Mouse (Mus musculus) urinary bladder, postnatal 25 days (tissue): ENCODE measurements around the gene Noct.
"Not testable (repeated sequence)": the region's sequence is repeated elsewhere in the genome, so short reads cannot be mapped to it uniquely, and the experiment has no call there.

Source experiments
- DNase-seq: peaks from one replicate; pipeline ENCODE4 v3.0.0; 2022; ENCODE audit warnings: low spot score

Gene Noct

GRCm38 (mm10) chr3:51204897-51205296 lies 19.4 kb upstream of the Noct start:
- no peak for DNase-seq

GRCm38 (mm10) chr3:51206521-51206920 lies 17.7 kb upstream of the Noct start:
- DNase-seq: no peak

DNA sequence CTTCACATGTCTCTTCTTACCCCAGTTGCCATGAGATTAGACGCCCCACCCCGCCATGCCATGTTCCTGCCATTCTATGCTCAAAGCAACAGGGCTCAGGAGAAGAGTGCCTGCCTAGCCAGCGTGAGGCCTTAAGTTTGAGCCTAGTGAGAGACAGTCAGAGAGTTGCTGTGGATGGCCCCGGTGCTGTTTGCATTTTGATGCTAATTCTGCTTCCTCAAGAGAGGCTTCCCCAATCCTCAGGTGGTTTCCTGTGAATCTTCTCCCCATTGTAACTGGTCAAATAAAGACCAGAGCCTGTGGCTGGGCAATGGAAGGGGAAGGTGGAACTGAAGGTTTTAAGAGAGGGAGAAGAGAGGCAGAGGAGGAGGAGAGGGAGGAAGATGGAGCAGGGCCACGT lies 15.6 kb upstream of the Noct start:
- DNase-seq: no peak

GRCm38 (mm10) chr3:51209503-51210314 lies 14.5 kb upstream of the Noct start:
- no peak for DNase-seq

DNA sequence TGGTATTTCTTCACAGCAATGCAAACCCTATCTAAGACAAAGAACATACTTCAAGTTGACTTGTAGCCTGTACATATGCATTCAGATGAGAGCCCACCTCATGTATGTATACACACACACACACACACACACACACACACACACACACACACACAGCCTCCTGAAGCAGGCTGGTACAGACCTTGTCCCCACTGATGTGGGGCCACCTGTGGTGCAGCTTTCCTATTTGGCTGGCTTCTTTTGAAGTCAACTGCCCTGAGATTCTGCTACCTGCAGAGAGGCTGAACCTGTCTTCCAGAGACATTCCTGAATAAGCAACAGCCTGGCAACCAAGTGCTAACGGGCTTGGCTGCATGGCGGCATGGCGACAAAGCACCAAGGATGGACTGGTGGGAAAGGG lies 13.8 kb upstream of the Noct start:
- DNase-seq: no peak

- DNase-seq: no peak
Observed at GRCm38 (mm10) chr3:51213111-51213510, 11.1 kb upstream of the Noct start.

GRCm38 (mm10) chr3:51215681-51216080 lies 8.6 kb upstream of the Noct start:
- DNase-seq: no peak

DNA sequence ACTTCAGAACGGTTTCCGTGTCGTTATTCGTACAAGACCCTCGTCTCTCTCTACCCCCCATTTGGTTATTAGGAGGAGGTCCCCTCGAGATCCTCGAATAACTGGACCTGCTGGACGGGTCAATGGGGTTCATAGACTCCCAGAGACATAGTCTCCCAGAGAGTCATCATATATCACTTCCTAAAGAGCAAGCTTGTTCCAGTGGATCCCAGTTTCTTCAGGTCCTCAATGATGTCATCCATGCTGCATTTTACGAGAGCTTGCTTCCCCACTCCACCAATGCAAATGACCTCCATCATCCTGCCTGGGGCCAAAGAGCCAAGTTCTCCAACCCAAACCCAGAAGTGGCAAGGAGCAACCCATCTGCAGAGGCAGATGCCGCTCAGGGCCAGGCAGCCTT lies 7.9 kb upstream of the Noct start:
- DNase-seq: not testable (repeated sequence)

- DNase-seq: not testable (repeated sequence)
Observed at GRCm38 (mm10) chr3:51218385-51218784, 5.9 kb upstream of the Noct start.

DNA sequence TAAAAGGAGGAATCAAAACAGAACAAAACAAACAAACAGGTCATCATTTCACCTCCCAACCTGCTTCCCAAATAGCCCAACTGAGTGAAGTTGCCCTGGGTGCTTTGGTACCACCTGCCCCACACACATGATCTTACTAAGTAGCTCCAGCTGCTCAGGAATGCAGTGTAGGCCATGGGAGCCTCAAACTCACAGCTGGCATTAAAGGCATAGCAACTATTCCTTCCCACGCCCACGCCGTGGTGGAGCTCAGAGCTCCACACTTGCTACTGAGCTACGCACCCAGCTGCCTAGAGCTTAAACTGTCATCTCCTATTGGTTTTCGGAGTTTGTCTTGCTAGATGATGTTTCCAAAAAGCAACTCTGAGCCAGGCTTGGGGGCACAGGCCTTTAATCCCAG lies 5.0 kb upstream of the Noct start:
- DNase-seq: no peak

GRCm38 (mm10) chr3:51220846-51221245 lies 3.4 kb upstream of the Noct start:
- DNase-seq: no peak

DNA sequence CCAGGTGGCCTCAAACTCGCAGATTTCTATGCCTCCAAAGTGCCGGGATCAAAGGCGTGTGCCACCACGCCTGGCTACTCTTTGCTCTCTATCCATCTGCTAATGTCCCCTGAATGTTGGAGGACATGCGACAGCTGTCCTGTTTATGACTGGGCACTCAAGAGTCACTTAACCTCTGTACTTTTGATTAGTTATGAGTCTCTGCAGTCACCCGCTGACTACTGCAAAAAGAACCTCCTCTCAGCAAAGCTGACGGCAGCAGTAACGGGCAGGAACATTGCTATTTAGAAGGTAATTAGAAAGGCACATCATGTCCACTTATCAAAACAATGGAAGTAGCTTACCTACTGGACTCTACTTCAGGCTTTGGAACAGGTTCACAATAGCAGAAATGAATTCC lies 2.4 kb upstream of the Noct start:
- no peak for DNase-seq

- DNase-seq: no peak
Observed at GRCm38 (mm10) chr3:51222302-51222701, 1.9 kb upstream of the Noct start.

- DNase-seq: no peak
Observed at GRCm38 (mm10) chr3:51222834-51223460, 1.3 kb upstream of the Noct start.

GRCm38 (mm10) chr3:51223556-51223955 lies 691 bp upstream of the Noct start:
- DNase-seq: no peak

GRCm38 (mm10) chr3:51225226-51225750 lies 1.0 kb downstream of the Noct start:
- no peak for DNase-seq

- no peak for DNase-seq
Observed at GRCm38 (mm10) chr3:51225979-51226378, 1.7 kb downstream of the Noct start.

DNA sequence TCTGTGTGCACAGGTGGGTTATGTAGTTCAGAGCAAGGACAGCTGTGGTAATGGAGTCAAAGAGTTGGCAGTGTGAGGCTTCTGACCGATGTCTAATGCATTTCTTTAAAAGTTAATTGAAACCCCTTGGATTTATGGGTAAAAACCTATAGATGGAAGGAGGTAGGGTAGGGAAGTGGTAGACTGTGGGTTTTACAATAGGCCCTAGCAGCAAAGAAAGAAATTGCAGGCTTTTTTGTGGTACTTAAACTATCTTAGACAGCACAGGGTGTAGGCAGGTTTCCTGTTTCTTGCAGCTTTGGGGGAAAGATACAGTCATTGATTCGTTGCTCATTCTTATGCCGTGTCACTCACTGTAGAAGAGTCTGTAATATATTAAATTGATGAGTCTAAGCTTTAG lies 2.4 kb downstream of the Noct start:
- no peak for DNase-seq

- no peak for DNase-seq
Observed at GRCm38 (mm10) chr3:51228038-51228820, 4.0 kb downstream of the Noct start.

DNA sequence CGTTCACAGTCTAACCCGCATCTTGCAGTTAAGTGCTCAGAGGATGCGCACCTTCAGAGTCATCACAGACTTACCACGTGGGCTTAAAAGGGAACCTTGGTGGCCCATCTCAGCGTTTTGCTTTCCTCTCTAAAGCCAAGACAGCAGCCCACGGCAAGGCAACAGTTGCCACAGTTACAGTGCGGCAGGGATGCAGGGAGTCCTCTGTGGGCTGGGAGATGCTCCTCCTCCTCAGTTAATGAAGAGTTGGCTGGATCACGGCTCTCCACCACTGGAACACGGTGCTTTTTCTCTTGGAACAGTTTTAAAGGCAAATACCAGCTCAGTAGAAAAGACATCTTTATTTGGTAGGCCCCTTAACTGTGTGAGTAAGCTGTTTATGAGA lies 4.6 kb downstream of the Noct start:
- DNase-seq: no peak

DNA sequence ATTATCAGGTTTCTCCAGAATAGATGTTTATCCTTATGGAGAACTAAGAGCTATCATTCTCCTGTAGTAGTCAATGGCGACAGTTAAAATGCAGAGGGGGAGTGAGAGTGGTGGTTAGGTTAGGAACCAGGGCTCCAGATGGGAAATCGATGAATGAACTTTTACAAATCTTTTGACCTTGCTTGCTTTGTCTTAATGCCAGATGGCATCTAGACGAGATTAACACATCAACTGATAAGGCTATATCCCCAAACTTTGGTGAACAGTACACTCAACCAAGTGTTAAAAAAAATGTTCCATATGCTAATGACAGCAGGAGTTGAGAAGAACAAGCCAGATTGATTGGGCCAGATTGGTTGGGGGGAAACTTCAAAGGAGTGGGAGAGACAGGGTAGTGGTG lies 5.0 kb downstream of the Noct start:
- DNase-seq: no peak

DNA sequence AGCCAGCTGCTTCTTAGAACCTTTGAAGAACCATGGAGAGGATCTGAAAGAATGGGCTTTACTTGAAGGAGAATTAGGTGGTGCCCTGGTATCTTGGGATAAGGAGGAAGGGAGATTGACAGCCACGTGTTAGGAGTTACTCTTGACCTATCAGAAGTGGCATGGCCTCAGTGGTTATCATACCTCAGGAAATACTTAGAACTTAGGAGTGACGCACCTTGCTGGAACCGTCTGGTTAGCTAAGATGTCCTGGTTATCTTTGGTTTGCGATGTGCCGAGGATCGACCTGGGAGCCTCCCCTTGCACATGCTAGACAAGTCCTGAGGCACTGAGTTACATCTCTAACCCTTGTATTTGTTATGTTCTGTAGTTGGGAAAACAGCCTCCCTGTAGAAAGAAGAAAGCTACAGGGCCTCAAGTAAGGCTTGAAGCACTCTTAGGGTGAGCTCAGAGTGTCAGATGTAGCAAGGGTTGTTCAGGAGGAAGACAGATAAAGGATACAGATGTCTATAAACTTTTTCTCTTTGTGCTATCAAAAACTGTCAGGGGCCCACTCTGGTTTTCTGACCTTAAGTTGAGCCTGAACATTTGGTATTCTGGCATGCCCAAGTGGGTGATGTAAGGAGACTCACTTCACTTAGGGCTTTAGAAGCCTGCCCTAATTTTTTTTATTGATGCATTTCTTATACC lies 6.0 kb downstream of the Noct start:
- no peak for DNase-seq
